Mouse (Mus musculus) brain, embryonic 14.5 days (tissue): ENCODE measurements around the gene Pip5k1a.

ENCODE experiments used
- CTCF ChIP-seq: fragments of 200-500 bp; IDR thresholded peaks from 2 replicates; pipeline ENCODE4 v1.5.1; 2012; ENCODE audit warnings: inconsistent platforms, mild to moderate bottlenecking, moderate library complexity, borderline replicate concordance; ENCODE audit not compliant: insufficient read depth, insufficient read length; ENCODE audit errors: extremely low read depth
- POLR2A ChIP-seq: fragments of 200-500 bp; IDR thresholded peaks from 2 replicates; pipeline ENCODE4 v1.6.1; 2012; ENCODE audit warnings: mild to moderate bottlenecking, inconsistent platforms, borderline replicate concordance; ENCODE audit not compliant: poor library complexity, insufficient read depth, insufficient read length, severe bottlenecking; ENCODE audit errors: extremely low read depth

GRCm38 (mm10) chr3:95141474-95141873 is 34.7 kb upstream of the Pip5k1a start:
- TF ChIP-seq POLR2A (no peak), CTCF (no peak)
